Mouse (Mus musculus) stomach, embryonic 16.5 days (tissue): ENCODE measurements around the gene Pold2. TPM values are rescaled to one million over a fixed set of nuclear protein-coding genes. Genes with fewer than 3 reads are reported as not detected.

Experiments
- ATAC-seq: fragments of 200-750 bp; cut with Nextera tagmentation; 2 replicates; pipeline ENCODE4 v1.8.0; 2017; ENCODE audit warnings: moderate number of reproducible peaks, moderate TSS enrichment; ENCODE audit not compliant: insufficient read depth, low FRiP score
- H3K27ac ChIP-seq: fragments of 300-500 bp; sonication (generic); 2 replicates; pipeline ENCODE4 v1.5.1; 2014; ENCODE audit warnings: low read length
- H3K27me3 ChIP-seq: fragments of 300-500 bp; sonication (generic); 2 replicates; pipeline ENCODE4 v1.6.1; 2014; ENCODE audit warnings: low read length, control low read depth, mixed read lengths; ENCODE audit not compliant: control insufficient read depth, insufficient read depth
- H3K36me3 ChIP-seq: fragments of 300-500 bp; sonication (generic); 2 replicates; pipeline ENCODE4 v1.6.1; 2014; ENCODE audit warnings: low read length; ENCODE audit not compliant: control insufficient read depth, insufficient read depth
- H3K4me1 ChIP-seq: fragments of 300-500 bp; sonication (generic); 2 replicates; pipeline ENCODE4 v1.6.1; 2014; ENCODE audit warnings: low read length, control low read depth, mixed read lengths; ENCODE audit not compliant: control insufficient read depth, insufficient read depth
- H3K4me2 ChIP-seq: fragments of 300-500 bp; sonication (generic); 2 replicates; pipeline ENCODE4 v1.6.1; 2014; ENCODE audit warnings: low read depth, low read length, mixed read lengths
- H3K4me3 ChIP-seq: fragments of 300-500 bp; sonication (generic); replicated peaks from 2 replicates; pipeline ENCODE4 v1.5.1; 2014; ENCODE audit warnings: mild to moderate bottlenecking, low read length
- H3K9ac ChIP-seq: fragments of 300-500 bp; sonication (generic); 2 replicates; pipeline ENCODE4 v1.6.1; 2014; ENCODE audit warnings: low read length
- H3K9me3 ChIP-seq: fragments of 300-500 bp; sonication (generic); replicated peaks from 2 replicates; pipeline ENCODE4 v1.6.1; 2016; ENCODE audit warnings: low read length, control low read depth; ENCODE audit not compliant: control insufficient read depth
- WGBS: fragments of 180-500 bp; shearing (Covaris S2); extraction: QIAGEN DNeasy Blood & Tissue Kit; methylation state at CpG from one replicate; pipeline ENCODE4 v1.1.7; 2014; 5-methylcytosine and 5-hydroxymethylcytosine counted together
- polyA plus RNA-seq: library from polyadenylated mRNA; unstranded; fragments of >200 nt; fragmentation: Nextera tagmentation; extraction: Ambion mirVana; gene quantifications from 2 replicates; pipeline ENCODE4 v1.2.1, GENCODE M21; 2015

The Pold2 gene
- polyA plus RNA-seq, 1 experiment from 2014 or later, result 116 TPM

DNA sequence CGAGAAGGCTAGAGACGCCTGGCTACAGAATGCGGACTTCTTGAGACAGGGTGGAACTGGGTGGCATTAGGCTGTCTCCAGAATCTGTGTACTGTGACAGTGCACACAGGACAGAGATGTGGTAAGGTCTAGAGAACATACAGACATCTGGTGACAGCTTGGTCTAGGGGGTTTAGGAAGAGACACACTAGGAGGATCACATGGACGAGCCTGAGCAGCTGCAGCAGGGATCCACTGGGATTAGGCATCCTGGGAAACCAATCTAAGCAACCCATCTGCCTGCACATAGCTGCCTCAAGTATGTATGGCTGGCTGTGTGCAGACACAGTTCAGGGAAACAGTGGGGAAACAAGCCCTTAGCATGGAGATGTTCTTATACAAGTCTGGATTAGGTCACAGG lies 35.8 kb upstream of the Pold2 start:
- Histone ChIP-seq H3K27ac (no peak overlapping the region), H3K27me3 (no peaks in the 10 kb centered on the region), H3K4me3 (no peak overlapping the region), H3K9ac (no peak overlapping the region), H3K36me3 (no peaks in the 10 kb centered on the region), H3K4me2 (no peak overlapping the region), H3K9me3 (no peaks in the 10 kb centered on the region), H3K4me1 (no peaks in the 10 kb centered on the region)
- 72% methylated on average over 4 of the region's 4 CpGs for WGBS
- ATAC-seq, result no peak

DNA sequence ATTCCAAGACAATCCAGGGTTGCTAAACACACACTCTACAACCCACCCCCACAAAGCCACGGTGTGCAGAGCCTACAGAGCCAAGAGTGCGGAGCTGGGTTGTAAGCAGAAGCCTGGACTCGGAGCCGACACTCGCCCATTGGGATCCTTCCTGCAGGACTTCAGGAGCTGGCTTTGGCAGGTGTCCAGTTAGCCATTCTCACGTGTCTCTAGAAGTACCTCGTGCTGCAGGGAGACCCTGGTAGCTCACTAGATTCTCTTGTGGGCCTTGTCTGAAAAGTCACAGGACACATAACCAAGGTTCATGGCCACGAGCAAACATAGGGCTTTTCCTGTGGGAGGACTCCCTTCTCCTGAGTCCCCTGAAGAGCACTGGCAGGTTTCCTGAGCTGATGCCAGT lies 35.2 kb upstream of the Pold2 start:
- no peak overlapping the region for H3K9ac ChIP-seq
- WGBS, result 62% methylated on average over 8 of the region's 8 CpGs
- no peaks in the 10 kb centered on the region for H3K4me1 ChIP-seq
- H3K4me3 ChIP-seq, result no peak overlapping the region
- ATAC-seq, result no peak
- no peak overlapping the region for H3K27ac ChIP-seq
- H3K27me3 ChIP-seq, result no peaks in the 10 kb centered on the region
- no peak overlapping the region for H3K4me2 ChIP-seq
- H3K9me3 ChIP-seq, result no peaks in the 10 kb centered on the region
- no peaks in the 10 kb centered on the region for H3K36me3 ChIP-seq

DNA sequence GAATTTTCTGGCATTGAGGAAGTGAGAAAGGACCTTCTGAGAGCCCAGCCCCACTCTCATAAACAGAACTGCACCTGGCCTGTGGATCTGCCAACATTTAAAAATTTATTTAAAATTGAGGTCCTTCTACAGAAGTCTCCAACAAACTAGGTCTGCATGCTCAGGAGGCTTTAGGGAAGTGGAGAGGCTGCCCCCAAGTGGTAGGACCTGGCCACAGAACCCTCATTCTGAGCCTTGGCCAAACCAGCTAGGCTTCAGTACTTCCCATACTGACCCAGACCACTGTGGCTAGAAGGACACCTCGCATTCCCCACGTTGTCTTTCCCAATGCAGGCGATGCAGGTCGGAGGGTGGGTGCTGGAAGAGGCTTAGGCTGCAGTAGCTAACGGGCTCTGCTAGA lies 34.5 kb upstream of the Pold2 start:
- peak; percentile 51; the same call in 1 of the 2 replicates for ATAC-seq

DNA sequence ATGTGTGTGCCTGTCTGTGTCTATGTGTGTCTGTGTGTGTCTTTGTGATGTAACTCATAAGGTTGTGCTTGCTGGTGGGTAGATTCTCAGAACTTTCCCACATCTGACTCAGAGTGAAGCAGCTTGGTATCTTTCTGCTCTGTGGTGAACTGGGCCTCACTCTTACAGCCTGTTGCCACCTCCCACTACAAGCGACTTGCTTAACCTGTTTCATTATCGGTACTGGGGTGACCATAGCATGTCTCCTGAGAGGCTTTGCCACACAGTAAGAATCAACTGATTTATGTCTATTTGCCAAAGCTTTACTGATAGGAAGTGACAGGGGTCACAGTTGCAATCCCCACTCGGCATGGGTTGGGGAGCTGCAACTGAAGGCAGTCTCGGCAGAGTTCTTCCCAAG lies 30.6 kb upstream of the Pold2 start:
- H3K4me2 ChIP-seq, result no peak overlapping the region
- H3K9ac ChIP-seq, result no peak overlapping the region
- no peaks in the 10 kb centered on the region for H3K4me1 ChIP-seq
- WGBS, result 43% methylated on average over 4 of the region's 4 CpGs
- H3K27me3 ChIP-seq, result no peaks in the 10 kb centered on the region
- H3K9me3 ChIP-seq, result no peaks in the 10 kb centered on the region
- peak; percentile 76; the same call in 1 of the 2 replicates for ATAC-seq
- peak overlapping the region; percentile 80 for H3K27ac ChIP-seq
- no peaks in the 10 kb centered on the region for H3K36me3 ChIP-seq
- H3K4me3 ChIP-seq, result no peak overlapping the region

More for the DNA sequence above, 34.5 kb upstream of the Pold2 start:
- Histone ChIP-seq H3K36me3 (no peaks in the 10 kb centered on the region), H3K4me1 (no peaks in the 10 kb centered on the region), H3K27me3 (no peaks in the 10 kb centered on the region), H3K4me3 (no peak overlapping the region), H3K27ac (no peak overlapping the region), H3K9ac (no peak overlapping the region), H3K9me3 (no peaks in the 10 kb centered on the region), H3K4me2 (no peak overlapping the region)
- WGBS, result 30% methylated on average over 5 of the region's 5 CpGs

DNA sequence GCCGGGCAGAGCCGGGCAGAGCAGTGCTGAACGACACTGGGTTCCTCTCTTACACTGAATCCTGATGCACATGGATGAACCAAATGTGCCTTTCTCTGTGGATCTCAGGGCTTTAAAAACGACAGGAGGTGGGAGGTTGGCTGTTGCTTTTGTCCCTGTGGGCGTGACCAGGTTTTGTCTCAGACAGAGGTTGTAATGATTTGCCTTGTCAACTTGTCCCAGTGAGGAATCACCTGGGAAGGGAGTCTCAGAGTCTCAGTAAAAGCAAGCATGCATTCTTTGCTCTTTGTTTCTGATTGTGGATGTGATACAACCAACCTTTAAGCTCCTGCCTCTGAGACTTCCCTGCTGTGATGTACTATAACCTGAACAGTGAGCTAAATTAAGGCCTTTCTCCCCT lies 29.0 kb upstream of the Pold2 start:
- ATAC-seq, result no peak

DNA sequence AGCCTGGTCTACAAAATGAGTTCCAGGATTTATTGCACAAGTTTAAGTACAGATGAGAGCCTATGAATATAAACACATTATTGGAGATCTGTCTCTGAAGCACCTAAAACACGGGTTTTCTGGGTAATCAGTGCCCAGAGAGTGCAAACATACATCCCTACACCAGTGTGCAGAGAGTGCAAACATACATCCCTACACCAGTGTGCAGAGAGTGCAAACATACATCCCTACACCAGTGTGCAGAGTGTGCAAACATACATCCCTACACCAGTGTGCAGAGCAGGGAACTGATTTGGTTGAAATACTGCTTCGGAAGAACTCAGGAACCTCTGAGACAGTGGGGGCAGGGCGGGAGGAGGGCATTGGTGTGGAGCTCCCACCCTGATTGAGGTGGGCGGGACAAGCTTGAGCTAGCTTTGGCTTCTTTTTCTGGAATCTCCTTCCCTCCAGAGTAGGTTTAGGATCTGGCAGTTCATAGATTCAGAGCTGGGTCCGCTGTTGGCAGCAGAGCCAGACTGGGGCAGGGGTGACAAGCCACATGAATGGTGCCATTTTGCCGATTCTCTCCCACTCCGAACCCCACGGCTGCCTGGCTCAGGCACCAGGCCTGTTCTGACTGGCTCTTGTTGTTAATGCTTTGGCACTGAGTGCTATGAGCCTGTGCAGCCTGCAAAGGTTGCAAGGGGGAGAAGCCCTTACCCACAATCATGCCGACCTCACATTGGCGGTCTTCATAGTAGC lies 27.9 kb upstream of the Pold2 start:
- Histone ChIP-seq H3K27ac (no peak overlapping the region), H3K4me3 (no peak overlapping the region), H3K4me2 (no peak overlapping the region), H3K4me1 (peaks cover 14% of the 10 kb centered on the region; the same call in 1 of the 2 replicates), H3K36me3 (no peaks in the 10 kb centered on the region), H3K9me3 (no peaks in the 10 kb centered on the region), H3K9ac (no peak overlapping the region), H3K27me3 (no peaks in the 10 kb centered on the region)
- no peak for ATAC-seq
- WGBS, result 75% methylated on average over 10 of the region's 10 CpGs

More for the DNA sequence above, 29.0 kb upstream of the Pold2 start:
- no peak overlapping the region for H3K4me3 ChIP-seq
- H3K27ac ChIP-seq, result no peak overlapping the region; the same call in 1 of the 2 replicates
- no peaks in the 10 kb centered on the region for H3K27me3 ChIP-seq
- H3K4me2 ChIP-seq, result no peak overlapping the region
- no peak overlapping the region for H3K9ac ChIP-seq
- no peaks in the 10 kb centered on the region for H3K9me3 ChIP-seq
- 53% methylated on average over 5 of the region's 5 CpGs for WGBS
- peaks cover 4% of the 10 kb centered on the region; the same call in 1 of the 2 replicates for H3K4me1 ChIP-seq
- no peaks in the 10 kb centered on the region for H3K36me3 ChIP-seq

DNA sequence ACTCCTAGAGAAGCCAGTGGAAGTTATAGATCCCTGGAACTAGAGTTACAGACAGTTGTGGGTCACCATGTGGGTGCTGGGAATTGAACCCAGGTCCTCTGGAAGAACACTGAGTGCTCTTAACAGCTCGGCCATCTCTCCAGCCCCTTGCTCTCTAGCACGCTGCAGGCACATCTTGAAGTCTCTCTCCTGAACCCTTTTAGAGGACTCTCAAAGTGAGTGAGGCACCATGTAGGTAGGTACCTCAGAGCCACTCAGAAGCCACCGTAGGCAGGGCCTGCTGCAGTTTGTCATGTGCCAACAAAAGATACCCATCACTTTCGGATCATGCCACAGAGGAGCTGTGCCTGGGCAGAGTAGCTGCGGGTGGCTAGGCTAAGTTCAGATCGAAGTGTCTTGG lies 26.8 kb upstream of the Pold2 start:
- Histone ChIP-seq H3K36me3 (no peaks in the 10 kb centered on the region), H3K4me3 (no peak overlapping the region), H3K9ac (no peak overlapping the region), H3K27ac (no peak overlapping the region), H3K4me1 (peaks cover 15% of the 10 kb centered on the region; the same call in 1 of the 2 replicates), H3K27me3 (no peaks in the 10 kb centered on the region), H3K4me2 (no peak overlapping the region), H3K9me3 (no peaks in the 10 kb centered on the region)
- WGBS, result 89% methylated on average over 6 of the region's 6 CpGs
- ATAC-seq, result no peak

DNA sequence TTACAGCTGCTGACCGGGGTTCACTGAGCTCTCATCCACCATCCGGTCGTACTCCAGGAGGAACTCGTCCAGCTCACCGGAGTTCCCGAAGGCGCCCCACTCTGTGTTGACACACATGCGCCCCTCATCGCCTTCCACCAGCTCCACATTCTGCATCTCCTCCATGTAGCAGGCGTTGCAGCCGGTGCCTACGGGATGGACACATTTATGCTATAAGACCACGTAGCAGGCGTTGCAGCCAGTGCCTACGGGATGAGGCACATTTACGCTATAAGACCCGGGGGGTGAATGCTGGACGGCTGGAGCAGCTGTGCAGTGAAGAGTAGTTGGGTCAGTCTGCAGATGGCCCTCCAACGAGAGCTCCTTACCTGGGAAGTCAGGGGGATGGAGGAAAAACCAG lies 26.3 kb upstream of the Pold2 start:
- H3K36me3 ChIP-seq, result no peaks in the 10 kb centered on the region
- H3K27me3 ChIP-seq, result no peaks in the 10 kb centered on the region
- H3K27ac ChIP-seq, result no peak overlapping the region
- no peak overlapping the region for H3K4me3 ChIP-seq
- no peak overlapping the region for H3K4me2 ChIP-seq
- no peak for ATAC-seq
- no peak overlapping the region for H3K9ac ChIP-seq
- 73% methylated on average over 19 of the region's 19 CpGs for WGBS
- H3K4me1 ChIP-seq, result peaks cover 15% of the 10 kb centered on the region; the same call in 1 of the 2 replicates
- H3K9me3 ChIP-seq, result no peaks in the 10 kb centered on the region

DNA sequence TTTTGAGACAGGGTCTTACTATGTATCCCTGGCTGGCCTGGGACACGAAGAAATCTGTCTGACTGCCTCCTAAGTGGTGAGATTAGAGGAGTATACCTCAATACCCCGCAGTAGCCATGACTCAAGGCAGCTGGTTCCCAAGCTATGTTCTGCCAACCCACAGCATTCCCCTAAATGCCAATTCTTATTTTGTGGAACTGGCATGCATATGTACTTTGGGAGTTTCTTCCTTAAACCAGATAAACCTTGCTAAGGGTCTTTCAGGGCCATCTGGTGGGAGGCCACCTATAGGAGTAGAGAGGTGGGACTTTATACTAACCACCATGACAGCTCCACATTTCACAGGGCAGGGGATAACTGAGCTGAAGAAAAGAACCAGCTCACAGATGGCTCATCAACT lies 25.8 kb upstream of the Pold2 start:
- no peak for ATAC-seq
- H3K9me3 ChIP-seq, result no peaks in the 10 kb centered on the region
- H3K4me3 ChIP-seq, result no peak overlapping the region
- no peaks in the 10 kb centered on the region for H3K27me3 ChIP-seq
- no peaks in the 10 kb centered on the region for H3K36me3 ChIP-seq
- no peak overlapping the region for H3K4me2 ChIP-seq
- H3K4me1 ChIP-seq, result peaks cover 15% of the 10 kb centered on the region; the same call in 1 of the 2 replicates
- WGBS, result 83% methylated on average over 2 of the region's 2 CpGs
- H3K9ac ChIP-seq, result no peak overlapping the region
- H3K27ac ChIP-seq, result no peak overlapping the region
